21 mouse cellular contexts compared by ENCODE assay signal in genomic region chr2:25297093-25297492, GRCm38 (mm10). TPM values are rescaled to one million over a fixed set of nuclear protein-coding genes. Genes with fewer than 3 reads are reported as not detected.
DNase-seq lines count a peak whose midpoint lies in the region; ATAC-seq lines count a peak whose summit lies in the region.
"Had no signal": no experiment of that assay in that cellular context is flagged by ENCODE, and none has a peak within 500 bp of the region (broad histone marks: within the 10 kb centered on the region; RNA-seq: fewer than 3 reads in every experiment).

No protein-coding gene starts in this region.

- DNase-seq in cerebellum, adult 8-10 months: peak; percentile 39
- DNase-seq in cerebellum, adult 9-11 months: peak; percentile 67
- DNase-seq in cerebellum, adult 18-20 months: no peak
- peak; percentile 23 for DNase-seq in midbrain, embryonic 11.5 days (ENCODE audit: low spot score, missing footprints)
- DNase-seq in midbrain, embryonic 10.5 days (ENCODE audit: low spot score): no peak
- no peak for DNase-seq in forebrain, embryonic 11.5 days (ENCODE audit: low spot score)
- DNase-seq: adrenal gland, adult 2 months; adrenal gland, postnatal 10 days; adrenal gland, postnatal 25 days; gastrocnemius, adult 2 months had no signal

- H3K27me3 ChIP-seq in midbrain, embryonic 11.5 days (ENCODE audit: control insufficient read depth, insufficient read depth, low read length): peaks cover 12% of the 10 kb centered on the region
- H3K27me3 ChIP-seq in midbrain, embryonic 10.5 days (ENCODE audit: low read depth, poor library complexity, severe bottlenecking): peaks cover 61% of the 10 kb centered on the region
- H3K27me3 ChIP-seq in forebrain, embryonic 11.5 days (ENCODE audit: control insufficient read depth, insufficient read depth, low read length): peaks cover 10% of the 10 kb centered on the region

- no peak for ATAC-seq in cerebellum, adult (ENCODE audit: insufficient number of reproducible peaks, low FRiP score, low TSS enrichment)
- no peak for ATAC-seq in midbrain, embryonic 11.5 days (ENCODE audit: low FRiP score)
- ATAC-seq in forebrain, embryonic 11.5 days (replicated peaks; ENCODE audit: low FRiP score): no peak
- ATAC-seq: forebrain, embryonic 14.5 days; forebrain, embryonic 16.5 days had no signal

- H3K4me2 ChIP-seq in midbrain, embryonic 11.5 days: no peak overlapping the region
- no peak overlapping the region for H3K4me2 ChIP-seq in forebrain, embryonic 11.5 days (ENCODE audit: low read depth, low read length, severe bottlenecking)
- H3K4me2 ChIP-seq: embryonic facial prominence, embryonic 12.5 days; forebrain, embryonic 12.5 days had no signal

- H3K9ac ChIP-seq in midbrain, embryonic 11.5 days (ENCODE audit: low read length): no peak overlapping the region
- no peak overlapping the region for H3K9ac ChIP-seq in forebrain, embryonic 11.5 days (ENCODE audit: low read length)
- H3K9ac ChIP-seq: embryonic facial prominence, embryonic 12.5 days; forebrain, embryonic 12.5 days had no signal

- no peaks in the 10 kb centered on the region for H3K36me3 ChIP-seq in midbrain, embryonic 11.5 days (ENCODE audit: control insufficient read depth, insufficient read depth, low read length)
- H3K36me3 ChIP-seq in midbrain, embryonic 10.5 days: no peaks in the 10 kb centered on the region
- no peaks in the 10 kb centered on the region for H3K36me3 ChIP-seq in forebrain, embryonic 11.5 days (ENCODE audit: control insufficient read depth, insufficient read depth, low read length)
- H3K36me3 ChIP-seq: embryonic facial prominence, embryonic 10.5 days; embryonic facial prominence, embryonic 12.5 days; forebrain, embryonic 12.5 days had no signal

- WGBS in midbrain, embryonic 11.5 days: 77% methylated on average over 8 of the region's 8 CpGs
- 83% methylated on average over 8 of the region's 8 CpGs for WGBS in midbrain, embryonic 10.5 days
- 75% methylated on average over 8 of the region's 8 CpGs for WGBS in forebrain, embryonic 11.5 days

- H3K27ac ChIP-seq in midbrain, embryonic 11.5 days (ENCODE audit: low read depth, low read length): no peak overlapping the region
- H3K27ac ChIP-seq in midbrain, embryonic 10.5 days (replicated peaks): no peak overlapping the region
- no peak overlapping the region for H3K27ac ChIP-seq in forebrain, embryonic 11.5 days (ENCODE audit: low read depth, low read length)
- H3K27ac ChIP-seq: embryonic facial prominence, embryonic 10.5 days; embryonic facial prominence, embryonic 12.5 days; forebrain, embryonic 12.5 days; gastrocnemius, adult 2 months had no signal

- peaks cover 4% of the 10 kb centered on the region; the same call in 1 of the 2 replicates for H3K4me1 ChIP-seq in midbrain, embryonic 11.5 days (ENCODE audit: control insufficient read depth, insufficient read depth, low read length)
- peaks cover 6% of the 10 kb centered on the region for H3K4me1 ChIP-seq in midbrain, embryonic 10.5 days
- peaks cover under 1% of the 10 kb centered on the region; the same call in 1 of the 2 replicates for H3K4me1 ChIP-seq in forebrain, embryonic 11.5 days (replicated peaks; ENCODE audit: control insufficient read depth, insufficient read depth, low read length)

- H3K4me3 ChIP-seq in midbrain, embryonic 11.5 days (ENCODE audit: low read depth, low read length): no peak overlapping the region
- H3K4me3 ChIP-seq in midbrain, embryonic 10.5 days: no peak overlapping the region
- no peak overlapping the region for H3K4me3 ChIP-seq in forebrain, embryonic 11.5 days (ENCODE audit: low read depth, low read length)
- H3K4me3 ChIP-seq: embryonic facial prominence, embryonic 10.5 days; embryonic facial prominence, embryonic 12.5 days; forebrain, embryonic 12.5 days; gastrocnemius, adult 2 months had no signal

- no peaks in the 10 kb centered on the region for H3K9me3 ChIP-seq in midbrain, embryonic 11.5 days (ENCODE audit: control insufficient read depth, low read length)
- no peaks in the 10 kb centered on the region for H3K9me3 ChIP-seq in midbrain, embryonic 10.5 days (replicated peaks)
- no peaks in the 10 kb centered on the region for H3K9me3 ChIP-seq in forebrain, embryonic 11.5 days (ENCODE audit: control insufficient read depth, low read length)
- H3K9me3 ChIP-seq: embryonic facial prominence, embryonic 10.5 days; embryonic facial prominence, embryonic 12.5 days; forebrain, embryonic 12.5 days had no signal

RNA-seq across cellular contexts. Expression of gene Lrrc26, which starts 7.4 kb away (rescaled TPM):
- polyA plus RNA-seq in midbrain, embryonic 11.5 days (2014; fragmentation: Nextera tagmentation; extraction: Ambion mirVana): not detected in 2 replicates
- polyA plus RNA-seq in midbrain, embryonic 10.5 days (2016; fragmentation: Nextera tagmentation; extraction: Ambion mirVana): not detected in 2 replicates
- polyA plus RNA-seq in forebrain, embryonic 11.5 days (2014; fragmentation: Nextera tagmentation; extraction: Ambion mirVana): not detected in 2 replicates
- polyA plus RNA-seq: adrenal gland, adult 2 months; C2C12; cortical plate, adult 2 months; embryonic facial prominence, embryonic 10.5 days; embryonic facial prominence, embryonic 12.5 days; forebrain, embryonic 12.5 days; forebrain, embryonic 14.5 days; forebrain, embryonic 16.5 days; frontal cortex, adult 2 months had no signal

RNA-seq across cellular contexts. Expression of gene Tmem210, which starts 9.1 kb away (rescaled TPM):
- polyA plus RNA-seq in midbrain, embryonic 11.5 days (2014; fragmentation: Nextera tagmentation; extraction: Ambion mirVana): not detected in 2 replicates
- not detected in 2 replicates for polyA plus RNA-seq in midbrain, embryonic 10.5 days (2016; fragmentation: Nextera tagmentation; extraction: Ambion mirVana)
- polyA plus RNA-seq in forebrain, embryonic 11.5 days (2014; fragmentation: Nextera tagmentation; extraction: Ambion mirVana): not detected in 2 replicates
- polyA plus RNA-seq: adrenal gland, adult 2 months; brain, embryonic 14.5 days; C2C12; cortical plate, adult 2 months; embryonic facial prominence, embryonic 10.5 days; embryonic facial prominence, embryonic 12.5 days; embryonic facial prominence, embryonic 14.5 days; forebrain, embryonic 12.5 days; forebrain, embryonic 14.5 days; forebrain, embryonic 16.5 days; frontal cortex, adult 2 months had no signal

RNA-seq across cellular contexts. Expression of gene Grin1, which starts 21.9 kb away (rescaled TPM):
- polyA plus RNA-seq in midbrain, embryonic 11.5 days (2014; fragmentation: Nextera tagmentation; extraction: Ambion mirVana): 2.4 and 2.6 TPM in 2 replicates
- polyA plus RNA-seq in midbrain, embryonic 10.5 days (2016; fragmentation: Nextera tagmentation; extraction: Ambion mirVana): 1.5 and 1.8 TPM in 2 replicates
- 1.7 and 2.1 TPM in 2 replicates for polyA plus RNA-seq in forebrain, embryonic 11.5 days (2014; fragmentation: Nextera tagmentation; extraction: Ambion mirVana)

RNA-seq across cellular contexts. Expression of gene Anapc2, which starts 24.8 kb away (rescaled TPM):
- polyA plus RNA-seq in midbrain, embryonic 11.5 days (2014; fragmentation: Nextera tagmentation; extraction: Ambion mirVana): 105 and 117 TPM in 2 replicates
- 141 and 153 TPM in 2 replicates for polyA plus RNA-seq in midbrain, embryonic 10.5 days (2016; fragmentation: Nextera tagmentation; extraction: Ambion mirVana)
- polyA plus RNA-seq in forebrain, embryonic 11.5 days (2014; fragmentation: Nextera tagmentation; extraction: Ambion mirVana): 116 and 126 TPM in 2 replicates

RNA-seq across cellular contexts. Expression of gene Ssna1, which starts 24.9 kb away (rescaled TPM):
- 240 and 247 TPM in 2 replicates for polyA plus RNA-seq in midbrain, embryonic 11.5 days (2014; fragmentation: Nextera tagmentation; extraction: Ambion mirVana)
- 243 and 252 TPM in 2 replicates for polyA plus RNA-seq in midbrain, embryonic 10.5 days (2016; fragmentation: Nextera tagmentation; extraction: Ambion mirVana)
- 222 and 238 TPM in 2 replicates for polyA plus RNA-seq in forebrain, embryonic 11.5 days (2014; fragmentation: Nextera tagmentation; extraction: Ambion mirVana)

Comparison
In these comparisons a context has a peak if more than half of its experiments do, and no peak if none do; other contexts are left out.
1. DNase-seq: peak in cerebellum, adult 8-10 months (single experiment), cerebellum, adult 9-11 months (single experiment) and midbrain, embryonic 11.5 days (single experiment); none in cerebellum, adult 18-20 months (0 of 2), midbrain, embryonic 10.5 days (single experiment) and forebrain, embryonic 11.5 days (single experiment).